Mouse (Mus musculus) layer of hippocampus, postnatal 14 days (tissue): Measurements from ENCODE around the gene Mfsd14a. TPM values are rescaled to one million over a fixed set of nuclear protein-coding genes. Genes with fewer than 3 reads are reported as not detected.

Source experiments
- DNase-seq, 2 experiments: peaks; one replicate each; pipeline ENCODE4 v3.0.0; 2021 to 2022; ENCODE audit warnings: low spot score in 2 of 2, mixed read lengths in 1 of 2
- total RNA-seq, 2 experiments: library from RNA; stranded (reverse); gene quantifications; 2 replicates each; pipeline ENCODE4 v1.2.3; 2021

Mfsd14a gene
- total RNA-seq, 2 experiments from 2014 or later, result 54.9 to 57.0 TPM

GRCm38 (mm10) chr3:116604570-116604969 is 57.9 kb downstream of the Mfsd14a start:
- DNase-seq, result no peak

GRCm38 (mm10) chr3:116601781-116602180 is 60.7 kb downstream of the Mfsd14a start:
- no peak for DNase-seq

GRCm38 (mm10) chr3:116601005-116601404 is 61.5 kb downstream of the Mfsd14a start:
- DNase-seq, result no peak

GRCm38 (mm10) chr3:116599705-116600104 is 62.8 kb downstream of the Mfsd14a start:
- no peak for DNase-seq

- no peak for DNase-seq
These were observed 66.9 kb downstream of the Mfsd14a start for GRCm38 (mm10) chr3:116595603-116595991.

GRCm38 (mm10) chr3:116594728-116595602 is 67.5 kb downstream of the Mfsd14a start, which contains the start of gene Sass6:
Gene Sass6 (plus strand): TSS chr3:116594982.
- peak; percentile 98 to 99 for DNase-seq

GRCm38 (mm10) chr3:116594076-116594727 is 68.3 kb downstream of the Mfsd14a start:
- DNase-seq, result no peak

- no peak for DNase-seq
These were observed 80.3 kb downstream of the Mfsd14a start for GRCm38 (mm10) chr3:116582201-116582600.

Other genes starting within 250 kb of the Mfsd14a start
- gene Cdc14a, start 238.6 kb downstream of the Mfsd14a start, total RNA-seq, result 1 to 10 TPM; 5.1 to 5.7 TPM
- 10 to 100 TPM; 68.6 to 69.7 TPM for gene Rtca, start 154.5 kb downstream of the Mfsd14a start, total RNA-seq
- 10 to 100 TPM; 22.1 to 23.8 TPM for gene Dbt, start 149.6 kb downstream of the Mfsd14a start, total RNA-seq
- gene Lrrc39, start 99.7 kb downstream of the Mfsd14a start, total RNA-seq, result under 1 TPM in 1 of 2 experiments, not detected in 1; 0.17 TPM
- 1 to 10 TPM; 8.2 TPM for gene Sass6, start 67.7 kb downstream of the Mfsd14a start, total RNA-seq
- 10 to 100 TPM; 15.3 to 15.6 TPM for gene Trmt13, start 48.1 kb downstream of the Mfsd14a start, total RNA-seq
- gene Gm43191, start 18.6 kb upstream of the Mfsd14a start, total RNA-seq, result 1 to 10 TPM in 1 of 2 experiments, not detected in 1; 1.1 TPM
- gene Slc35a3, start 50.2 kb upstream of the Mfsd14a start, total RNA-seq, result 10 to 100 TPM; 13.6 to 14.9 TPM
- 10 to 100 TPM; 29.2 to 37.6 TPM for gene Agl, start 145.5 kb upstream of the Mfsd14a start, total RNA-seq
- 1 to 10 TPM; 1.5 to 1.7 TPM for gene Frrs1, start 196.8 kb upstream of the Mfsd14a start, total RNA-seq